Mouse (Mus musculus) G1E (cell line): ENCODE measurements around the gene Ntrk3.

Experiments
- CTCF ChIP-seq: IDR thresholded peaks from 2 replicates; pipeline ENCODE4 v1.5.1; 2012; ENCODE audit warnings: low read depth, low read length, inconsistent platforms, mixed read lengths
- GATA1 ChIP-seq: IDR thresholded peaks from 2 replicates; pipeline ENCODE4 v1.6.1; 2012; ENCODE audit warnings: borderline replicate concordance, low read length, inconsistent platforms, mixed read lengths

GRCm38 (mm10) chr7:78592172-78592571 lies 145.6 kb downstream of the Ntrk3 start:
- no peak for TF ChIP-seq CTCF
- TF ChIP-seq GATA1 = no peak
